Mouse (Mus musculus): ENCODE results near the gene Cnbp. TPM values are rescaled to one million over a fixed set of nuclear protein-coding genes. Genes with fewer than 3 reads are reported as not detected.
A peak's percentile ranks its signal among the peaks of the same experiment; 100 is the strongest.

The Cnbp gene
- polyA plus RNA-seq, 1 experiment from 2014 or later: 1,396 TPM

DNA sequence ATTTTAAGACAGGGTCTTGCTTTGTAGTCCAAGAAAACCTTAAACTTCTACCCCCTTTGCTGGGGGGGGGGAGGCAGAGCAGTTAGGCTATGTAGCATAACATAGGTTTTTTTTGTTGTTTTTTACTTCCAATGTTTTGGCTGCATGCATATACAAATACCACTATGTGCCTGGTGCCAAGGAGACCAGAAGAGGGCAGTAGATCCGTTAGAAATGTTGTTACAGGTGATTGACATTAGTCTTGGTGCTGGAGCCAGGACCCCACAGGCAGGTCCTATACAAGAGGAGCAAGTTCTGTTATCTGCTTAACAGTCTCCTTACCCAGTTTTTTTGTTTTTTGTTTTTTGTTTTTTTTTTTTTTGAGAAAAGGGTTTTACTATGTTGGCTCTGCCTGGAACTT lies 8.7 kb downstream of the Cnbp start:
- peaks cover 60% of the 10 kb centered on the region for H3K36me3 ChIP-seq
- DNase-seq (ENCODE audit: low spot score): no peak

DNA sequence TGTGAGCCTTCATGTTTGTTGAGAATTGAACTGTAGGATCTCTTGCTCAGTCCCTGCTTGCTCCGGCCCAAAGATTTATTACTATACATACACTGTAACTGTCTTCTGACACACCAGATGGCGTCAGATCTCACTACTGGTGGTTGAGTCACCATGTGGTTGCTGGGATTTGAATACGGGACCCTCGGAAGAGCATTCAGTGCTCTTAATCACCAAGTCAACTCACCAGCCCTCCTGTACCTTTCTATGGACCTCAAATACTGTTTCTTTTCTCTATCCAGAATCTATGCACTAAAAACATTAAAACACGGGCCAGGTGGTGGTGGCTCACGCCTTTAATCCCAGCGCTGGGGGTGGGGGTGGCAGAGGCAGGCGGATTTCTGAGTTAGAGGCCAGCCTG lies 9.3 kb downstream of the Cnbp start:
- H3K36me3 ChIP-seq: peaks cover 57% of the 10 kb centered on the region
- no peak for DNase-seq (ENCODE audit: low spot score)
- H3K4me1 ChIP-seq: peaks cover 23% of the 10 kb centered on the region
- no peaks in the 10 kb centered on the region for H3K27me3 ChIP-seq (ENCODE audit: low read depth, poor library complexity, severe bottlenecking)
- no peak overlapping the region for H3K4me3 ChIP-seq
- WGBS: 83% methylated on average over 8 of the region's 8 CpGs
- no peaks in the 10 kb centered on the region for H3K9me3 ChIP-seq (replicated peaks)
- no peak overlapping the region for H3K27ac ChIP-seq (replicated peaks)

More for the DNA sequence above, 8.7 kb downstream of the Cnbp start:
- no peak overlapping the region for H3K4me3 ChIP-seq
- H3K27me3 ChIP-seq (ENCODE audit: low read depth, poor library complexity, severe bottlenecking): no peaks in the 10 kb centered on the region
- H3K9me3 ChIP-seq (replicated peaks): no peaks in the 10 kb centered on the region
- H3K4me1 ChIP-seq: peaks cover 18% of the 10 kb centered on the region
- H3K27ac ChIP-seq (replicated peaks): no peak overlapping the region
- WGBS: 27% methylated on average over 1 of the region's 1 CpGs

DNA sequence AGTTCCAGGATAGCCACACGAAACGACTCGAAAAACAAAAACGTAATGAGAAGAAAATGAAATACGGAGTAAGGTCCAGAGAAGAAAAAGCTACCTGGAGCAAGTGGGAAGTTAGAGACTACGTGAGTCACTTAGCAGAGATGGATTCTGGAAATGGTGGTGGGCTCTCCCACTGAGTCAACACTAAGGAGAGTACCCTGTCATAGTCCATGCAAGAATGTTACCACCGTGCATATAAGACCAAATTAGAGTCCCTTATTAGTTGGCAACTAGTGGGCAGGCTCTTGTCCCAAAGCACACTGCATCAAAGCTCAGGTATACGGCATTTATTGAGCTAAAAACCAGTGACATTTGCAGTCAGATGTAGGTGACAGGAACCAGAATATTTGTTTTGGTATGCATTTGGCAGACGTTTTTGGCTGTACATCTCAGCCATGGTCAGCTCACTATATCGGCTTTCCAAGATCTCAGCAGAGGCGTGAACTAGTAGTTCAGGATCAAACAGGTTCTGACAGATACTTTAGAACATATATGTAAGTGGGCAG lies 11.0 kb downstream of the Cnbp start:
- DNase-seq (ENCODE audit: low spot score): no peak
- Histone ChIP-seq H3K27me3 (ENCODE audit: low read depth, poor library complexity, severe bottlenecking) (no peaks in the 10 kb centered on the region), H3K4me1 (peaks cover 23% of the 10 kb centered on the region), H3K27ac (replicated peaks) (no peak overlapping the region), H3K4me3 (peak overlapping the region; percentile 78; the same call in 1 of the 2 replicates), H3K9me3 (replicated peaks) (no peaks in the 10 kb centered on the region), H3K36me3 (peaks cover 57% of the 10 kb centered on the region)
- 67% methylated on average over 11 of the region's 11 CpGs for WGBS

DNA sequence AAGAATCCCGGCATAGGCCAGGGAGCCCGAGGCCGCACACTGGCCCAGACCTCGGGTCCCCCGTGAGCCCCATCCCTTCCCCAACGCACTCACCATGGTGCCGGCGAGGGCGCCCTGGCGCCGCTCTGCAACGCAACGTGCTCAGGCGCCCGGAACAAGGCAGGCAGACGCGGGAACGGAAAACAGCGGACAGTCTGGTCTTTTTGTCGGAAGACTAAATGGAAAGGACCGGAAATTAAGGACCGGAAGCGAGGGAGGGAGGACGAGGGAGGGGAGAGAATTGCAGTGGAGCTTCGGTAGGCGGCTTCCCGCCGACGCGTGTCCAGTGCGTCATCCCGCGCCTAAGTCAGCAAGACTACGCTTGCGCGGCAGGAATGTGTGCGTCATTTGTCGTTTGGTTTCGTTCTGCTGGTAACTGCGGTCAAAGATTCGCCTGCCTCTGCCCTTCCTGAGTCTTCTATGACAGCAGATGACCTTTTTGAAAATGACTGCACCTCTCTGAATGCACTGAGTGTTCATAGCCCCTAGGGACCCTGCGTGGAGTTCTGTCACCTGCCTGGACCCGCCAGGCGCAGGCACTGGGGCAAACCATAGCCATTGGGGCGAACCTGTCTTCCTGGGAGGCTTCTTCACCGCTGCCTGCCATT lies 12.2 kb downstream of the Cnbp start, which contains the start of gene Isy1:
Gene Isy1, minus strand, starts transcription at position 248 of the 647 bp plus-strand sequence.
- Histone ChIP-seq H3K27ac (replicated peaks) (peak within 1 kb of the TSS; percentile 93), H3K36me3 (peaks cover 57% of the 10 kb centered on the region), H3K27me3 (ENCODE audit: low read depth, poor library complexity, severe bottlenecking) (no peaks in the 10 kb centered on the region), H3K4me3 (peak within 1 kb of the TSS; percentile 78), H3K4me1 (peaks cover 23% of the 10 kb centered on the region), H3K9me3 (replicated peaks) (no peaks in the 10 kb centered on the region)
- peak; percentile 95 for DNase-seq (ENCODE audit: low spot score)
- 2% methylated on average over 46 of the region's 46 CpGs for WGBS

DNA sequence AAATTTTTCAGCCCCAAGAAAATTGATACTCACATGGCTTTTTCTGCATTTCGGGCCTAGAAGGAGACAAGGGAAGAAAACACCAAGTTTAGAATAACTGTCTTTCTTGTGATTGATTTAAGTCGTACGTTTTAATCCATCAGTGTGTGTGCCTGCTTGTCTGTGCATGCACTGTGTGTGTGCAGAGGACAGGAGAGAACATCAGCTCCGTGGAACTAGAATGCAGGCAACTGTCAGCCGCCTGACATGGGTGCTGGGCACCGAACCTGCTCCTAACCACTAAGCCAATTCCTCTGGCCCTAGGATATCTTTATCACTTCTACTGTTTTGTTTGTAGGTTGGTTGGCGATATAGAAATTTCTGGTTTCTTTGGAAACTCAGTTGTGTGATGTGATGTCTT lies 15.2 kb downstream of the Cnbp start, which contains the start of gene Gm45140:
Gene Gm45140, minus strand, starts transcription at position 101 of the 400 bp plus-strand sequence.
- Histone ChIP-seq H3K36me3 (peaks cover 59% of the 10 kb centered on the region), H3K9me3 (replicated peaks) (no peaks in the 10 kb centered on the region), H3K27me3 (ENCODE audit: low read depth, poor library complexity, severe bottlenecking) (no peaks in the 10 kb centered on the region), H3K4me3 (no peak within 1 kb of the TSS), H3K27ac (replicated peaks) (no peak within 1 kb of the TSS), H3K4me1 (peaks cover 23% of the 10 kb centered on the region)
- 96% methylated on average over 7 of the region's 7 CpGs for WGBS
- no peak for DNase-seq (ENCODE audit: low spot score)

DNA sequence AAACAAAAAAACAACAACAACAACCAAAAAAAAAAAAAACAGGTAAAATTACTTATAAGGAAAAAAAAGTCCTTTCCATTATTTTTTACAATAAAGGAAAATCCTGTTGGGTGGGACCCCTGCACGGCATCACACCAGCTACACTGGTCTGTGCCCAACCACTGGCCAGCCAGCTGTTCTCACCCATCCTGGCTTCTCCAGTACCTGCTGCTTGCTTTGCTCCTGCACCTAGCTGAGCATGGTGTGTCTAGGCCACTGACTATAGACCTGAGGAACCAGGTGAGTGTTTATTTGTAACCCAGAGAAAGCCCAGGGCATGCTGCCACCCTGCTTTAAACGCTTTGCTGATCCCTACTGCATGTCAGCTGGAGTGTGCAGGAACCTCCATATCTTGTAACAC lies 30.5 kb downstream of the Cnbp start:
- DNase-seq (ENCODE audit: low spot score): no peak
- H3K36me3 ChIP-seq: peaks cover 99% of the 10 kb centered on the region
- no peak overlapping the region for H3K4me3 ChIP-seq
- H3K27ac ChIP-seq (replicated peaks): no peak overlapping the region
- H3K9me3 ChIP-seq (replicated peaks): no peaks in the 10 kb centered on the region
- WGBS: 98% methylated on average over 2 of the region's 2 CpGs
- H3K27me3 ChIP-seq (ENCODE audit: low read depth, poor library complexity, severe bottlenecking): no peaks in the 10 kb centered on the region
- H3K4me1 ChIP-seq: no peaks in the 10 kb centered on the region

DNA sequence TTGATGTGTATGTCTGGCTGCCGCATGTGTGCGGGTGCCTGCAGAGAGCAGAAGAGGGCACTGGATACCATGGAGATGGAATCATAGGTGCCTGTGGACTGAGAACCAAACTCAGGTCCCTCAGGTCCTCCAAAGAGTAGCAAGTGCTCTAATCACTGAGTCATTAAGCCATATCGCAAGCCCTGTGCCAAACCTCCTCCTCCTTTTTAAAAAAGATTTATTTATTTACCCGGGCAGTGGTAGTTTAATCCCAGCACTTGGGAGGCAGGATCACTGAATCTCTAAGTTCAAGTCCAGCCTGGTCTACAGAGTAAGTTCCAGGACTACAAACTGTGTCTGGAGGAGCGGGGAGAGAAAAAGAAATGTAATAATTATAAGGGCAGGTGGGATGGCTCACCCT lies 36.4 kb downstream of the Cnbp start:
- Histone ChIP-seq H3K4me1 (peaks cover 30% of the 10 kb centered on the region), H3K36me3 (peaks cover 63% of the 10 kb centered on the region), H3K27ac (replicated peaks) (no peak overlapping the region), H3K4me3 (no peak overlapping the region), H3K9me3 (replicated peaks) (no peaks in the 10 kb centered on the region), H3K27me3 (ENCODE audit: low read depth, poor library complexity, severe bottlenecking) (peaks cover 25% of the 10 kb centered on the region)
- DNase-seq (ENCODE audit: low spot score): no peak
- 91% methylated on average over 5 of the region's 5 CpGs for WGBS

DNA sequence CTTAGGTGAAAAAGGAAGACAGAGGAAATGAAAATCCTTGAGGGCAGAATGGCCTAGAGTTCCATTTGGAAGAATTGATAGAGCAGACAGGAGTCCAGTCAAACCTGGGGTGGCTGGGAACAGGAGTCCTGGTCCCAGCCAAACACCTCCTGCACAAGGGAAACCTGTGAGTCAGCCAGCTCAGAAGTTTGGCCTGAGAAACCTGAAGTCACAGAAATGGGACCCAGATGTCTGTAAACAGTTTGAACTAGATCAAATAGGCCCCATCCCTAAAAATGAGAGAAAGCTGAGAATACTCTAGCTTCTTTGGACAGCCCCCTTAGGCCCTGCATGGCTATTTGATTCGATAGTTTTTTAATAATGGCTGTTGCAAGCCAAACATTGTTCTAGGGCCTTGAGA lies 38.2 kb downstream of the Cnbp start:
- H3K27me3 ChIP-seq (ENCODE audit: low read depth, poor library complexity, severe bottlenecking): peaks cover 28% of the 10 kb centered on the region
- H3K36me3 ChIP-seq: peaks cover 45% of the 10 kb centered on the region
- H3K27ac ChIP-seq (replicated peaks): peak overlapping the region; percentile 85; the same call in 1 of the 2 replicates
- no peak for DNase-seq (ENCODE audit: low spot score)
- H3K4me1 ChIP-seq: peaks cover 31% of the 10 kb centered on the region
- WGBS: 83% methylated on average over 1 of the region's 1 CpGs
- H3K4me3 ChIP-seq: peak overlapping the region; percentile 78; the same call in 1 of the 2 replicates
- H3K9me3 ChIP-seq (replicated peaks): no peaks in the 10 kb centered on the region

DNA sequence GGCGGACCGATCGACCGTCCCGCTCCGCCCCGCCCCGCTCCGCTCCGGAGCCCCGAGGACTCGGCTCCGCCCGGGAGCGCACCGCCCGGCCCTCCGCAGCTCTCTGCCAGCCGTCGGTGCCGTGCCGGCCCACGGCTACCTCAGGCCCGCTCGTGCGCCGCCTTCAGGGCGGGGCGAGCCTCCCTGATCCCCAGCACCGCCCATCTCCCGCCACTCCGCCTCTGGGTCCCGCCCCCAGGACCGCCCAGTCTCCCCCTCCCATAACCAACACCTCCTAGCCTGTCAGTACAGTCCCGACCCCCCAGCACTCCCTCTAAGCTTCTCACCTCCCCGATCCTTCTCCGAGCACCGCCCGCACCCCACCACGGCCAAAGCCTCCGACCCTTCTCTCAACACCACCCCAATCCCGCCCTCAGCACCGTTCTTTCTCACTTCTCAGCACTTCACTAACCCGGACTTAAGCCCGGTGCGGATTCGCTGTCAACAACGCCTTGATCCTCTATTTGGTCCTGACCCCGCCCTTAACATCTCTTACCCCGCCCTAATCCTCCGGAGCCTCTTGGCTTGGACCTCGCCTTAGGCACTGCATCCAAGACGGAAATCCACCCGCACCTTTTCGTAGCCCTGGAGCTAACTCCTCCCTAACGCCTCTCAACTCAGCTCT lies 39.1 kb downstream of the Cnbp start, which contains the start of gene Rab43:
Gene Rab43, minus strand, starts transcription at position 490 of the 664 bp plus-strand sequence.
- Histone ChIP-seq H3K9me3 (replicated peaks) (no peaks in the 10 kb centered on the region), H3K4me1 (peaks cover 31% of the 10 kb centered on the region), H3K4me3 (peak within 1 kb of the TSS; percentile 78), H3K27ac (replicated peaks) (peak within 1 kb of the TSS; percentile 85), H3K36me3 (peaks cover 36% of the 10 kb centered on the region), H3K27me3 (ENCODE audit: low read depth, poor library complexity, severe bottlenecking) (peaks cover 28% of the 10 kb centered on the region)
- DNase-seq (ENCODE audit: low spot score): peak; percentile 91
- under 1% methylated on average over 56 of the region's 56 CpGs for WGBS

DNA sequence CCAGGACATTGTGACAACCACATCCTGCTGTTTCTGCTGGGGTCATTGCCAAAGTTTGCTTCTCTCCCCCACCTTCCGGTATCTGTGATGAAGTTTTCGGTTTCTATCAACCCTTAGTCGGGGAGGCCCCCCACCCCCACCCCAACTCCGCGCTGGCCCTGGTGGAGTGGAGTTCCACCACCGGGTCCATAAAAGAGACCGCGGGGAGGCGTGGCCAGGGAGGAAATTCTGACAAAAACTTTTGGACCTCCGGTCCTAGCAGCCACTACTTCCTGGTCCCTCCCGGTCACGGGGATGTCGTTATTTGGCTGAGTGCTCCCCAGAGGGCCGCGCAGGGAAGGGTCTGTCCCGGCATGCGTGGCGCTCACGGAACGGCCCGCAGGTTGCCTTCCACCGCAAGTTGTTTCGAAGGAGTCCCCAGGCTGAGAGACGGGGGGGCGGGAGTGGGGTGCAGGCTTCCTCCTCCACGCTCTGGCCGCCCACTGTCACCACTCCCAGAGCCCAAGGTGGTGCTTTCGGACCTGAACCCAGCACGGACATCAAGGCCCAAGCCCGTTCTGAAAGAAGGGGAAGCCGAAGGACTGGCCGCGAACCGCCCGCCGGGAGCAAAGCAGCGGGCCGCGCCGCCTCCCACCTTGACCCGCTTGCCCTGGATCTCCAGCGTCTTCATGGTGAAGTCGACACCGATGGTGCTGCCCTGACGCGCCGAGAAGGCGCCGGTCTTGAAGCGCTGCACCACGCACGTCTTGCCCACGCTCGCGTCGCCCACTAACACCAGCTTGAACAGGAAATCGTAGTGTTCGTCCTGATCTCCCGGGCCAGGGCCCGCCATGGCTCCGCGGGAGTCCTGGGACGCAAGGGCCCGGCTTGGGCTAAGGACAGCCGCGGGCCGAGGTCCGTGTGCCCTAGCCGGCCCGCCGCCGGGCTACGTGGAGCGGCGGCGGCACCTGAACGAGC lies 39.9 kb downstream of the Cnbp start:
- Histone ChIP-seq H3K27ac (replicated peaks) (peak overlapping the region; percentile 85), H3K27me3 (ENCODE audit: low read depth, poor library complexity, severe bottlenecking) (peaks cover 28% of the 10 kb centered on the region), H3K4me1 (peaks cover 31% of the 10 kb centered on the region), H3K4me3 (peak overlapping the region; percentile 78), H3K9me3 (replicated peaks) (no peaks in the 10 kb centered on the region), H3K36me3 (peaks cover 28% of the 10 kb centered on the region)
- under 1% methylated on average over 77 of the region's 77 CpGs for WGBS
- DNase-seq (ENCODE audit: low spot score): no peak

DNA sequence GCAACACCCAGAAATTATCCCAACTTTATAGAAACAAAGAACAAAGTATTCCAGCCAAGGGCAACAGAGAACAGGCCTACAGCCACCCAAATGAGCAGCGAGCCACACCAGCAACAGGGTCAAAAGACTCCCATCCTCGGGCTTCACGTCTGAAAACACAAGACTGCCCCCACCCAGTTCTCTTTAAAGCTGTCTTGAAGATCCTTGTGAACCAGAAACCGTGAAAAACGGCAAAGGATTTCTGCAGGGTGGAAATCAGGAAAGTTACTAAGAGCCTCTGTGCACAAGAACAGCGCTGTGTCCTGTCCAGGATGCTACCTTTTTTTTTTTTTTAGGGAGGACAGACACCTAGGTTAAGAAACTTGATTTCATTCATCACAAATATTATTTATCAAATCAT lies 40.6 kb downstream of the Cnbp start:
- Histone ChIP-seq H3K4me1 (peaks cover 31% of the 10 kb centered on the region), H3K36me3 (peaks cover 21% of the 10 kb centered on the region), H3K27ac (replicated peaks) (no peak overlapping the region), H3K9me3 (replicated peaks) (no peaks in the 10 kb centered on the region), H3K4me3 (peak overlapping the region; percentile 78), H3K27me3 (ENCODE audit: low read depth, poor library complexity, severe bottlenecking) (peaks cover 28% of the 10 kb centered on the region)
- WGBS: 38% methylated on average over 6 of the region's 6 CpGs
- no peak for DNase-seq (ENCODE audit: low spot score)

DNA sequence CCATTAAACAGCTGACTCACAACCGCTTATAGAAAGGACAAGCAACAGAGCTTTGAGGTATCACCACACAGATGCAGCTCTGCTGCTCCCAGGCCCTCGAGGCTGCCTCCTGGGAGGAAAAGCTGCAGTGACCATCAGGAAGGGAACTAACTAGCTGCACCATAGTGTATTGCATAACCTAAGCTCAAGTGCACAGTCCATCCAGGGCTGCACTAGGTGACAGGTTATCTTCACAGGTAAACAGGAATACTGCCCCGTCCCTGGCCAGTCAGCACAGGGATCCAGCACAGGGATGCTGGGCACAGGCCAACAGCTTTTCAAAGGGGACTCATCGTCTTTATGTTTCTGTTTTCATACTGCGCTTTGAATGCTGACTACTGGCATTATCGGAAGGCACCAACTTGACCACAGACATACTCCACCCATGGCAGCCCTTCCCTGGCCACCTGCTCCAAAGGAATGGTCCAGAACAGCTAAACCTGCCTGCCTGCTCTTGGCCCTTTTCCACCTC lies 41.2 kb downstream of the Cnbp start:
- 89% methylated on average over 6 of the region's 6 CpGs for WGBS
- no peak for DNase-seq (ENCODE audit: low spot score)
- Histone ChIP-seq H3K9me3 (replicated peaks) (no peaks in the 10 kb centered on the region), H3K4me1 (peaks cover 31% of the 10 kb centered on the region), H3K36me3 (peaks cover 15% of the 10 kb centered on the region), H3K27me3 (ENCODE audit: low read depth, poor library complexity, severe bottlenecking) (peaks cover 28% of the 10 kb centered on the region), H3K27ac (replicated peaks) (no peak overlapping the region), H3K4me3 (no peak overlapping the region)

All from midbrain, embryonic 10.5 days (tissue).